Mouse (Mus musculus) cortical plate, adult 2 months (tissue): ENCODE results near the gene Gbp10. TPM values are rescaled to one million over a fixed set of nuclear protein-coding genes. Genes with fewer than 3 reads are reported as not detected.

Experiments used
- H3K27ac ChIP-seq: fragments of 200-500 bp; 2 replicates; pipeline ENCODE4 v1.5.1; 2012; ENCODE audit warnings: low read length, control low read depth, inconsistent platforms; ENCODE audit not compliant: insufficient read depth
- H3K4me1 ChIP-seq: fragments of 200-500 bp; 2 replicates; pipeline ENCODE4 v1.6.1; 2011; ENCODE audit warnings: low read length; ENCODE audit not compliant: control insufficient read depth, insufficient read depth
- H3K4me3 ChIP-seq: fragments of 200-500 bp; 2 replicates; pipeline ENCODE4 v1.5.1; 2011; ENCODE audit warnings: mild to moderate bottlenecking, low read length, control low read depth; ENCODE audit not compliant: insufficient read depth
- CTCF ChIP-seq: fragments of 200-500 bp; IDR thresholded peaks from 2 replicates; pipeline ENCODE4 v1.5.1; 2011; ENCODE audit warnings: mild to moderate bottlenecking, control low read depth, low read length; ENCODE audit not compliant: insufficient read depth; ENCODE audit errors: extremely low read depth
- POLR2A ChIP-seq: fragments of 200-500 bp; IDR thresholded peaks from 2 replicates; pipeline ENCODE4 v1.6.1; 2011; ENCODE audit warnings: mild to moderate bottlenecking, low read length, control low read depth; ENCODE audit not compliant: insufficient read depth; ENCODE audit errors: extremely low read depth
- polyA plus RNA-seq: library from polyadenylated mRNA; depleted of rRNA; stranded (reverse); fragments of >200 nt; gene quantifications from 2 replicates; pipeline ENCODE4 v1.2.3, GENCODE M21; 2012; rRNA removed

Gbp10 gene
- polyA plus RNA-seq, 1 experiment = 0.42 TPM

GRCm38 (mm10) chr5:105181446-105181845 lies 57.9 kb downstream of the Gbp10 start:
- no peak overlapping the region for H3K27ac ChIP-seq
- H3K4me1 ChIP-seq = no peaks in the 10 kb centered on the region
- H3K4me3 ChIP-seq = no peak overlapping the region
- TF ChIP-seq POLR2A (no peak), CTCF (no peak)

Other genes with a start within 250 kb of the Gbp10 start
- 3.7 and 3.9 TPM in 2 replicates for gene Gbp9, start 100.0 kb downstream of the Gbp10 start, polyA plus RNA-seq
- 0.17 and 0.44 TPM in 2 replicates for gene Gbp8, start 100.0 kb downstream of the Gbp10 start, polyA plus RNA-seq
- 2.3 and 3.4 TPM in 2 replicates for gene Gbp4, start 99.9 kb downstream of the Gbp10 start, polyA plus RNA-seq
- gene Gm43302, start 54.2 kb upstream of the Gbp10 start, polyA plus RNA-seq = 0.23 and 0.31 TPM in 2 replicates
- gene Gbp6, start 54.2 kb upstream of the Gbp10 start, polyA plus RNA-seq = 1.4 and 1.8 TPM in 2 replicates
- gene Lrrc8b, start 176.2 kb upstream of the Gbp10 start, polyA plus RNA-seq = 57.0 and 58.2 TPM in 2 replicates